7 mouse cellular contexts compared by ENCODE assay signal in the genomic region with DNA sequence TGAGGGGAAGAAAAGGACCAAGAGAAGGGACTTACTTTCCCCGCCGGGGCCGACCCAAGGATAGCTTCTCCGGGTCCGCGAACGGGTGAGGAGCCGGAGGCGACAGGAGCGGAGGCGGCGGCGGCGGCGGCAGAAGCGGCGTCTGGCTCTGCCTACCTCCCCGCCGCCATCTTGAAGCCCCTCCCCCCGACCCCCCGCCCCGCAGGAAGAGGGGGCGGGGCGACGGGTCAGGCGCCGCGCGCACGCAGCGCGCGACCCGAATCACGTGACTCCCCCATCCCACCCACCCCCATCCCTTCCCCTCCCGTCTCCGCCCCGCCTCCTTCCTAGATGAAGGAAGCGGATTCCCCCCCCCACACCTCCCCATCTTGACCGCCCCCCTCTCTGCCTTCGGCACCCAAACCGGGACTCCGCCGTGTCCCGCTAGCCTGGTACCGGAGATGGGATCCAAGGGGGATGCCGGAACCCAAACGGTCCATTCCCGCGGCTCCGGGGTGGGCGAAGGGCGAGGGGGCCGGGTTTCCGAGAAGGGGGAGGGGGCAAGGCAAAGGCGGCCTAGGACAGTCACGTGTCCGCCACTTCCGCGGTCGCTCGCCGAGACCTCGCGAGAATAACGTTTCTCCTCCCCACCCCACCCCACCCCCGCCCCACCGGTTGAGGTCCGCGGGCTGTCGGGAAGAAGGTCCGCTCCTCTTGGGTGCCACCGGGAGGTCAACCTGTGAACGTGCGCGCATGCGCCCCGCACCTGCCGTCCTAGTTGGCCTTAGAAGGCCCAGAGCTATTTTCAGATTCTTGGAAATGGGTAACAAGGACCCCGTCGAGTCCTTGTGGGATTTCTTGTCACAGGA. TPM values are rescaled to one million over a fixed set of nuclear protein-coding genes. Genes with fewer than 3 reads are reported as not detected.
DNase-seq lines count a peak whose midpoint lies in the region; ATAC-seq lines count a peak whose summit lies in the region.

A gene (minus strand): TSS at position 590 of the 848 bp plus-strand sequence.

- peak within 1 kb of the TSS; percentile 87 for H3K9ac ChIP-seq in intestine, embryonic 14.5 days (ENCODE audit: low read length)

- WGBS in intestine, embryonic 14.5 days, result under 1% methylated on average over 56 of the region's 81 CpGs
- WGBS in midbrain, embryonic 10.5 days, result under 1% methylated on average over 66 of the region's 81 CpGs

- peak; percentile 95 to 99 for DNase-seq in adrenal gland, adult (ENCODE audit: inconsistent age in 2 of 2, low spot score in 1 of 2)
- peak; percentile 95 for DNase-seq in embryo, embryonic 10.5 days (ENCODE audit: low spot score)
- DNase-seq in gastrocnemius, postnatal 25 days, result peak; percentile 95
- peak; percentile 97 for DNase-seq in intestine, embryonic 14.5 days (ENCODE audit: low spot score)
- peak; percentile 91 to 95 for DNase-seq in left cerebral cortex, postnatal 25 days (ENCODE audit: low spot score in 2 of 2)
- peak; percentile 98 for DNase-seq in midbrain, embryonic 10.5 days (ENCODE audit: low spot score)
- DNase-seq in right cerebral cortex, postnatal 4 days, result peak; percentile 89

- H3K9me3 ChIP-seq in intestine, embryonic 14.5 days (ENCODE audit: control insufficient read depth, low read length), result no peaks in the 10 kb centered on the region
- H3K9me3 ChIP-seq in midbrain, embryonic 10.5 days (replicated peaks), result no peaks in the 10 kb centered on the region

- H3K4me3 ChIP-seq in intestine, embryonic 14.5 days (ENCODE audit: low read depth, low read length), result peak within 1 kb of the TSS; percentile 99
- H3K4me3 ChIP-seq in midbrain, embryonic 10.5 days, result peak within 1 kb of the TSS; percentile 85

- peaks cover 6% of the 10 kb centered on the region; the same call in 1 of the 2 replicates for H3K36me3 ChIP-seq in intestine, embryonic 14.5 days (ENCODE audit: control insufficient read depth, insufficient read depth, low read length)
- H3K36me3 ChIP-seq in midbrain, embryonic 10.5 days, result peaks cover 18% of the 10 kb centered on the region

- H3K27me3 ChIP-seq in intestine, embryonic 14.5 days (replicated peaks; ENCODE audit: control insufficient read depth, insufficient read depth, low read length), result no peaks in the 10 kb centered on the region
- H3K27me3 ChIP-seq in midbrain, embryonic 10.5 days (ENCODE audit: low read depth, poor library complexity, severe bottlenecking), result no peaks in the 10 kb centered on the region

- H3K27ac ChIP-seq in intestine, embryonic 14.5 days (ENCODE audit: low read depth), result peak within 1 kb of the TSS; percentile 77
- H3K27ac ChIP-seq in midbrain, embryonic 10.5 days (replicated peaks), result peak within 1 kb of the TSS; percentile 98

- peaks cover 10% of the 10 kb centered on the region for H3K4me1 ChIP-seq in intestine, embryonic 14.5 days (replicated peaks; ENCODE audit: control insufficient read depth, insufficient read depth, low read length)
- peaks cover 22% of the 10 kb centered on the region for H3K4me1 ChIP-seq in midbrain, embryonic 10.5 days

- H3K4me2 ChIP-seq in intestine, embryonic 14.5 days (ENCODE audit: low read length), result peak within 1 kb of the TSS; percentile 93

- peak; percentile 93 for ATAC-seq in intestine, embryonic 14.5 days (replicated peaks; ENCODE audit: low FRiP score, low TSS enrichment, low read depth)

- intact Hi-C loops in left cerebral cortex, postnatal 25 days (cut with DNase I), result loop anchor here (2.0 kb wide), 1 partner anchor 115 kb away; a partner anchor contains a TSS

RNA-seq across cellular contexts. Expression of the gene that starts here (rescaled TPM):
- total RNA-seq in gastrocnemius, postnatal 25 days (2021), result 10 to 100 TPM; 35.3 to 37.7 TPM
- polyA plus RNA-seq in intestine, embryonic 14.5 days (2014; fragmentation: Nextera tagmentation; extraction: Ambion mirVana), result 92.7 and 93.5 TPM in 2 replicates
- 100 to 1,000 TPM; 162 to 174 TPM for total RNA-seq in left cerebral cortex, postnatal 25 days (2021)
- polyA plus RNA-seq in midbrain, embryonic 10.5 days (2016; fragmentation: Nextera tagmentation; extraction: Ambion mirVana), result 90.3 and 94.8 TPM in 2 replicates

Comparison
In these comparisons a context has a peak if more than half of its experiments do, and no peak if none do; other contexts are left out.
1. Peak in every context shown above with its lines: DNase-seq, ATAC-seq, H3K4me3 ChIP-seq and H3K27ac ChIP-seq.
2. RNA of the gene that starts here (total RNA-seq): 162 to 174 TPM in left cerebral cortex, postnatal 25 days; 35.3 to 37.7 TPM in gastrocnemius, postnatal 25 days; every median in the first group is over 4 times any median in the second.